Mouse (Mus musculus) layer of hippocampus, adult 8-10 months (tissue): ENCODE results near the gene Igfbp4. TPM values are rescaled to one million over a fixed set of nuclear protein-coding genes. Genes with fewer than 3 reads are reported as not detected.

Experiments
- DNase-seq, 2 experiments: peaks; one replicate each; pipeline ENCODE4 v3.0.0; 2022; ENCODE audit warnings: low spot score in 2 of 2
- total RNA-seq, 4 experiments: library from RNA; stranded (reverse); gene quantifications; 2 replicates each; pipeline ENCODE4 v1.2.4; 2022

The Igfbp4 gene
- total RNA-seq, 4 experiments from 2014 or later = 69.7 to 86.8 (median 75.2) TPM

GRCm38 (mm10) chr11:99080902-99081543 is 40.0 kb downstream of the Igfbp4 start:
- DNase-seq = no peak

GRCm38 (mm10) chr11:99081566-99081965 is 40.5 kb downstream of the Igfbp4 start:
- no peak for DNase-seq

DNA sequence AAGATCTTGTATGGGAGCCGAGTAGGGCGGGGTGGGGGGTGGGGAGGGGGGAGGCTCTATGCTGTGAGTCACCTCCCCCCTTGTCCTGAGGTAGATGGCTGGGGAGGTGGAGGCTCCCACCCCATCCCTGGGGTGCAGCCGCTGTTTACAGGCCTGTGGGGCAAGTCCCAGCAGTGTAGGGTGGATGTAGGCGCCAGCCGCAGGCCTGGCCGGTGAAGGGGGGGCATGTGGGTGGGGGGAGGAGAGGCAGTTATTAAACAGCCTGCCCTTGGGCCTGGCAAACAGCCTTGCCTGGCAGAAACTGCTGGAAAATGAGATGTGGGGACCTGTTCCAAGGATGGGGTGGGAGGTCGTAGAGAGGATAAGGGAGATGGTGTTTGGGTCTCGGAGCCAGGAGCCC is 41.1 kb downstream of the Igfbp4 start:
- no peak for DNase-seq

- no peak for DNase-seq
Measured at GRCm38 (mm10) chr11:99083516-99083915, 42.5 kb downstream of the Igfbp4 start.

- no peak for DNase-seq
Measured at GRCm38 (mm10) chr11:99084366-99084765, 43.3 kb downstream of the Igfbp4 start.

DNA sequence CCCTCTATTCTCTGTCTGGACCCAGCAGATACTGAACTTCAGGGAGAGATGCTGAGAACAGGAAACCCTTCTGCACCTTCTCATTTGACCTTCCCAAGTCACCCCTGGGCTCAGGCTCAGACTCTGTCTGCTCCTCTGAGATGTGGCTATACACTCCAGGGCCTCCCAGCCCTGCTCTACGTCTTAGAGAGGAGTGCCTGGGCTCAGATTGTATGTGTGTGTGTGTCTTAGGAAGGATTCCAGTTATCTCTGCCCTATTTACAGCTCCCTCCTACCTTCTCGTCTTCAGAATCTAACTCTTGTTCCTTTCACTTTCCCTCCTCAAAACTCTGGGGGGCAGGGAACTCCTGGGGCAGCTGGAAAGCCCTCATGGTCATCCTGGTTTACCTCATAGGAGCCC is 47.4 kb downstream of the Igfbp4 start:
- DNase-seq = no peak

DNA sequence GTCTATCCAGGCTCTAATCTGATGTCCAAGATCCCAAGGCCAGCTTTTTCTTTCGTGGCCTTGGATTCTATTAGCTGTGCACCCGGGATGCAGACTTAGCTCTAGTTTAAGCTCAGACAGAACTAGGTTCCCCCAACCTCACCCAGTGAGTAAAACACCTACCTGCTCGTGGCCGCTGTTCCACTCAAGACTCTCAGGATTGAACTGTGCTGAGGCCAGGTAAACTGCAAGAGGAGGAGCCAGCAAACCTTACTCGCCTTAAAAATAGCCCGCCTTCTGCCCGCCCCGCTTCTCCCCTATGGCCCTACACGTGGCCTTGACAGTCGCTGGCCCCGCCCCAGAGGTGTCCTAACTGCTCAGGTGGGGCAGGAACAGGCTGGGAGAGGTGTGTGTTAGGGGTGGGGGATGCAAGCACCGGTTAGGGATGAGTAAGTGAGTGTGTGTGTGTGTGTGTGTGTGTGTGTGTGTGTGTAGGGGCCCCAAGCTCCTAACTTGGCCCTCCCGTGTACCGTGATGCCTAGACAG is 48.1 kb downstream of the Igfbp4 start, which contains the start of gene Tns4:
Gene Tns4, minus strand, starts transcription at position 230 of the 525 bp plus-strand sequence.
- no peak for DNase-seq

GRCm38 (mm10) chr11:99090391-99090790 is 49.3 kb downstream of the Igfbp4 start:
- no peak for DNase-seq

DNA sequence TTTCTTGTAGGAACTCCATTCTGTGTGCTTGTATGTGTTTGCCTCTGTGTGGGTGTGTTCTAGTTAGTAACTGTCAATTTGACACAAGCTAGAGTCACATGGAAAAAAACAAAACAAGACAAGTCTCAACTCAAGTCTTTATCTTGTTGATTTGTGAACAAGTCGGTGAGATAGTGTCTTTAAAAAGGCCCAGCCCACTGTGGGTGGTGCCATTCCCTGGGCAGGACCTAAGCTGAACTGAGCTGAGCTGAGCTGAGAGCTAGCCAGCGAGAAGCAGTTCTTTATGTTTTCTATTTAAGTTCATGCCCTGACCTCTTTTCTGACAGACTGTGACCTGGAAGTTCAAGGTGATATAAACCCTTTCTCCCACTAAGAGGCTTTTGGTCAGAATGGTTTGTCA is 50.6 kb downstream of the Igfbp4 start:
- DNase-seq = no peak

- DNase-seq = no peak
Measured at GRCm38 (mm10) chr11:99093740-99094139, 52.7 kb downstream of the Igfbp4 start.

DNA sequence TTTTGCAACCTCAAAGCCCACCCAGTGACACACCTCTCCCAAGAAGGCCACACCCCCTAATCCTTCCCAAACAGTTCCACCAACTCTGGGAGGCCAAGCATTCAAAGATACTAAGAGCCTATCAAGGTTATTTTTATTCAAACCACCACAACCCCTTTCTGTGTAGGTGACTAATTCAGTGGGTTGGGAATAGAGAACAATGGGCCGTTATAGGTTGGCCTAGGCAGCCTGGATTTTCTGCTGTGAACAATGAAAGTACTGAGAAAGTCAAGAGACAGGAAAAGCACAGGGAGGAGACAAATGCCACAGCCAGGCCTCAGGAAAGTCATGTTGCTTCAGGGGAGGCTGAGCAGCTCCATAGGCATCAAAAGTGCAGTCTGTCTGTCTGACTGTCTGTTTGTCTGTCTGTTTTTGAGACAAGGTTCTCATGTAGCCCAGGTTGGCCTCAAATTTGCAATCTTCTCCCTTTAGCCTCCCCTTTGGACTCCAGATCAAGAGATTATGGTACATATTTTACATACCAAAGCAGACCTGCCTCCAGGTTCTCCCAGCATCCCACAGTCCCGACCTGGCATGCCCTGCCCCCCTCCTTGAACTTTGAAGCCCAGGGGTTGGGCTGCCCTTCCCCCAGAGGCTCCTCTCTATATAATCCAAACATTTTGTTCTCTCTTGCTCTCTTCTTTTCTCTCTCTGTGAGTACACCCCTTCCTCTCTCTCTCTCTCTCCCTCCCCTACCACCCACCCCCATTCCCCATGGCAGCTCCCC is 54.0 kb downstream of the Igfbp4 start:
- DNase-seq = no peak

DNA sequence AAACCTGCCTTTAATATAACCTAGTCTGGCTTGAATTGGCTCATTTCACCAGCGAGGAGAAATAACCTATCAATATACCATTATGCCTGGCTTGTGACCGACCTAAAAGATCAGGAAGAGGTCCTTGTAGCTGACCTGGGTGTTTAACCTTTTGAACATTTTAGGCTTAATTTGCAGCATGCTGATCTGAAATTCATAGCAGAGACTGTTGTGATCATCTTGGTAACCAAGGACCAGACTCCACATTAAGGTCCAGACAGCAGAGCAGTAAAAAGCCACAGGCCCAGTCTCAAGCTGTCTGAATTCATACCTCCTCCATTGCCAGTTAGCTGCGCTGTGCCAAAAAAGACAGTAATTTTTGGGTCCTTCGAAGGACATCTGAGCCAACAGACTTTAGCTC is 54.7 kb downstream of the Igfbp4 start:
- DNase-seq = no peak

GRCm38 (mm10) chr11:99096417-99096816 is 55.4 kb downstream of the Igfbp4 start:
- DNase-seq = no peak

DNA sequence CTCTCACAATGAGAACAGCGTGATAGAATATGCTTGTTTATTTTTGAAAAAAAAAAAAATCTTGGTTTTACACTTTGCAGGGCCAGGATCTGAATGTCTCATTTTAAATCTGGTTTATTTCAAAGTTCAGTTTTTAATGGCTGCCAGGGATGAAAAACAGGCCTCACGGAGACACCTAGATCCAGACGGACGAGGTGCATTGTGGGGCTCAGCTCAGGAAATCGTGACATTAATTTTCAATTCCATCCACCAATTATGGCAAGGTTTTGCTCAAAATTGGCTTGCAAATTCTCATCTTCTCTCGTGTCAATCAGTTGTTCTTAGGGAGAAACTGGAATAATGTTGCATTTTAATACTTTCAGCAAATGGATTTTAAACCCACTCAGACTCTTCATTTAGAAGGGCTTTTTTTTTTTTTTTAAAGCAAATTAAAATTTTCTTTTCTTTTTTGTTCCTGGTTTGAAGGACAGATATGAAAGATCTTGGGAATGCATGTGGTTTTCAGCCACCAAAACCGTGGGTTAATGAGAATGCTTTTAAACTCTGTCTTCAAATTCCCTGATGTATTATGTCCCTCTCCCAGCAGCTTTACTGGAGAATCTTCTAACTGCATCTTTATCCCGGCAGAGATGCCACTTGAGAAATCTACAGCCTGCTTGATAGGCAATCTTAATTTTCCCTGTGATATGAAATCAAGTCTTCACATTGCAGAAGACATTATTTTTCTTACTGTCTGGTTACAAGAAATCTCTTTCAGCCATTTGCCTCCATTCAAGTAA is 56.1 kb downstream of the Igfbp4 start:
- peak in 1 of 2 experiments; percentile 19 for DNase-seq

- no peak for DNase-seq
Measured at GRCm38 (mm10) chr11:99098924-99099323, 57.9 kb downstream of the Igfbp4 start.

DNA sequence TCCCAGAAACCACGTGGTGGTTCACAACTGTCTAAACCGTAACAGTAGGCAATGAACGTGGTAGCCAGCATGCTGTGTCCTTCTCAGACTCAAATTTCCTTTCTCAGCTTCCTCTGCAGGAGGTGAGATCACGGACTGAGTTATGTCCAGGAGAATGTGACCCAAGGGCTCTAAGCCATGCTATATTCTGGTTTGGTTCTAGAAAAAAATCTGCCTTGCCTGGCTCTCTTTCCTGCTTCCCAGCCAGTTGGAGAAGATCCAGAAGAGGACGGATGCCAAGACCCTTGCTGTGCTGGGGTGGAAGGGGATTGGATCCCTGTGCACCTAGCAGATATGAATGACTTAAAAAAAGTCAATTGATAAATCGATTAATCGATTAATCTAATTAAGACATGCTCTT is 58.5 kb downstream of the Igfbp4 start:
- DNase-seq = no peak

DNA sequence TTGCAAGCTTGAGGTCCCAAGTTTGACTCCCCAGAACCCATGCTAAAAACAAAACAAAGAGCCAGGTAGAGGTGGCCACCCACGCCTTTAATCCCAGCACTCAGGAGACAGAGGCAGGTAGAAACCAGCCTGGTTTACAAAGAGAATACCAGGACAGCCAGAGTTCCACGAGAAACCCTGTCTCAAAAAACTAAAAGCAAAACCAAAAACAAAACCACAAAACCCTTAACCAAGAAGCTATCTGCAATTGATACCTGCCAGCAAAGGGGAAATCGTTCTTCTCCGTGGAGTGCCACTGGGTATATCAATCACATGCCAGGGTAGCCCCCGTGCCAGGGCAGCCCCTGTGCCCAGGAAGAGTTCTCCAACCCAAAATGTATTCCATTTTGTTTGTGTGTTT is 59.2 kb downstream of the Igfbp4 start:
- DNase-seq = no peak

DNA sequence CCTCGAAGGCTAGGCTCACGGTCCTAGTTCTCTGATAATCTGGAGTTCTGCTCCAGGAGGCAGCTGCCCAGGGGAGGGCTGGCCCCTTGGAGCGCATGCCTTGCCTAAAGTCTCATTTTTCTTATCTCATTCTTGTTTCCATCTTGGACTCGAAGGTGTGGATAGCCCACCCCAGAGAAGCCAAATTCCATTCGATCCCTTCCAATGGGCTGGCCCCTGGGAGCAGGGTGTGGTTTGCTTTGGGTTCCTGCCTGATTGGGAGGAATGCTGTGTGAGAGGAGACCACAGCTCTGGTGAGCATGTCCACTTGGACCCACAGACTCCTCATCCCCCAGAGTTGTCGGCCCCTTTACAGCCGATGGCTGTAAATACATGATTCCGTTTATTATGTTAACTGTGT is 60.6 kb downstream of the Igfbp4 start:
- no peak for DNase-seq

DNA sequence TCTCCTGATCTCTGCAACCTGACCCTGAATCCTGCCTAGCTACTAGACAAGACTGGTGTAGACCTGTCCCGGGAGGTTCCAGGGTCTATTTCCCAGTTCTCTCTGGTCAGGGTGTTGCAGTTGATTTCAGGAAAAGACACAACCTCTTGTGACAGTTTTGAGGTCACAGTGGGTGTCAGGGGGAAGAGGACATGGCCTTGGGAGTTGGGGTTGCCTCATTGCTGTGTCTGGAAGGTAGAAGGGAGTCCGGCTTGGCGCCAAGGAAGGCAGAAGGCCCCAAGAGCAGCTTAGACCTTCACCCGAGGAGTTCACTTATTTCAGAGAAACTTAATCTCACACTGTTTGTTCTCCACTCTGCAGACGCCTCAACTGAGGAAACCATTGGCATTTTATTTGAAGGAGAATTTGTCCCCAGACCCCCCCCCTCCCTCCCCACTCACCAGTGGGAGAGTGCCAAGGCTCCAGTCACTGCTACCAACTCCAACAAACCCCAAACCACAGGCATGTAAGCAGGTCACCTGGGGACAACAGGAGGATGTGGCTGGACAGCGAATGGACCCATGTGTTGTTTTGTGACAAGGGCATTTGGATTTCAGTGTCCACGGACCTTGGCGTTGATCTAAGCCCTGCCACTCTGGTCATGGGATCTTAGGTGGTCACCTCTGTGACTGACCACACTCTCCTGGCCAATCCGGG is 61.7 kb downstream of the Igfbp4 start:
- no peak for DNase-seq
